8 mouse cellular contexts compared by ENCODE assay signal in the genomic region with DNA sequence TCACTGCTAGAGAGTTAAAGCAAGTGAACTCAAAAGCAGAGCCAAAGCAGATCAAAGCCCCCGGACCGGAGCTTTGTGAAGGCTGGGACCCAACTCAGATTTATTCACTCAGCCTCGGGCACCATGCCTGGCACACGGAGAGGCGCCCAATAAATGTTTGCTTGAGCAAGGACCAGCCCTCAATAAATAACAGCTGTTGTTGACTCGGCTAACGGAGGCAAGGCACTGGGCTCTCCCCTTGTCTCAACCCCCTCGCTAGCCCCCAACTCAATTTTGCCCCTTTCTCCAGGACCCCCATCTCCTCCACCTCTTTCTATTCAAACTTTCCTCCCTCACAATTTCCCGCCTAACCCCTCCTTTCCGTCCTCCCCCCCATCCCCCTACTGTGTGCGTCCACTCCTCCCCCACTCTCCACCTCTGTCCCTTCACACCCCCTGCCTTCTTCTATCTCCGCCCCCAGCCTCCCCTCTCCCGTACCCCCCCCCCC. TPM values are rescaled to one million over a fixed set of nuclear protein-coding genes. Genes with fewer than 3 reads are reported as not detected.
DNase-seq lines count a peak whose midpoint lies in the region; ATAC-seq and TF ChIP-seq lines count a peak whose summit lies in the region.

No protein-coding gene starts in this region.

- H3K4me1 ChIP-seq in forebrain, embryonic 15.5 days = peaks cover 24% of the 10 kb centered on the region
- H3K4me1 ChIP-seq in limb, embryonic 13.5 days = peaks cover 40% of the 10 kb centered on the region
- peaks cover 12% of the 10 kb centered on the region for H3K4me1 ChIP-seq in olfactory bulb, adult 2 months (ENCODE audit: control insufficient read depth, insufficient read depth, low read length)

- peak; percentile 50 for DNase-seq in left cerebral cortex, postnatal 4 days
- DNase-seq in left cerebral cortex, postnatal 25 days (ENCODE audit: low spot score in 2 of 2) = no peak
- DNase-seq in adrenal gland, adult 2 months = peak; percentile 43
- no peak for DNase-seq in urinary bladder, adult 18-20 months (ENCODE audit: low spot score in 2 of 2)
- DNase-seq in cerebellum, adult 11 months = no peak

- intact Hi-C loops in left cerebral cortex, postnatal 4 days (cut with DNase I) = no loop called here
- intact Hi-C loops in left cerebral cortex, postnatal 25 days (cut with DNase I) = loop anchor here (5.0 kb wide), 1 partner anchor 289 kb away; the partner anchor contains the start of gene Kank3

- WGBS in forebrain, embryonic 15.5 days = 3% methylated on average over 11 of the region's 13 CpGs
- 2% methylated on average over 12 of the region's 13 CpGs for WGBS in limb, embryonic 13.5 days
- WGBS in olfactory bulb, adult 2 months = 4% methylated on average over 13 of the region's 13 CpGs

- H3K4me3 ChIP-seq in forebrain, embryonic 15.5 days = peak overlapping the region; percentile 68
- H3K4me3 ChIP-seq in limb, embryonic 13.5 days = peak overlapping the region; percentile 70
- H3K4me3 ChIP-seq in olfactory bulb, adult 2 months (ENCODE audit: insufficient read depth, low read depth, low read length) = peak overlapping the region; percentile 94

- TF ChIP-seq POLR2A in olfactory bulb, adult 2 months (IDR thresholded peaks at IDR 0.05; ENCODE audit: insufficient read depth, low read depth, low read length) = no peak

- peak; percentile 42 for ATAC-seq in forebrain, embryonic 15.5 days (replicated peaks)
- ATAC-seq in limb, embryonic 13.5 days (ENCODE audit: low FRiP score, low read depth) = peak; percentile 77

- no peaks in the 10 kb centered on the region for H3K36me3 ChIP-seq in forebrain, embryonic 15.5 days
- peaks cover 7% of the 10 kb centered on the region for H3K36me3 ChIP-seq in limb, embryonic 13.5 days

- H3K9ac ChIP-seq in forebrain, embryonic 15.5 days (replicated peaks) = peak overlapping the region; percentile 76
- peak overlapping the region; percentile 72 for H3K9ac ChIP-seq in limb, embryonic 13.5 days

- H3K9me3 ChIP-seq in forebrain, embryonic 15.5 days = no peaks in the 10 kb centered on the region
- H3K9me3 ChIP-seq in limb, embryonic 13.5 days = no peaks in the 10 kb centered on the region

- H3K4me2 ChIP-seq in forebrain, embryonic 15.5 days (replicated peaks) = peak overlapping the region; percentile 61
- H3K4me2 ChIP-seq in limb, embryonic 13.5 days (replicated peaks) = peak overlapping the region; percentile 82

- H3K27ac ChIP-seq in forebrain, embryonic 15.5 days (replicated peaks) = peak overlapping the region; percentile 75
- H3K27ac ChIP-seq in limb, embryonic 13.5 days = peak overlapping the region; percentile 93
- no peak overlapping the region for H3K27ac ChIP-seq in olfactory bulb, adult 2 months (ENCODE audit: insufficient read depth, low read depth, low read length)

- no peaks in the 10 kb centered on the region for H3K27me3 ChIP-seq in forebrain, embryonic 15.5 days
- H3K27me3 ChIP-seq in limb, embryonic 13.5 days = no peaks in the 10 kb centered on the region

- TF ChIP-seq CTCF in olfactory bulb, adult 2 months (IDR thresholded peaks at IDR 0.05; ENCODE audit: insufficient read depth, low read depth, low read length) = no peak

RNA-seq across cellular contexts. Expression of gene Adamts10, which starts 0.5 kb away (rescaled TPM):
- 10 to 100 TPM; 63.9 to 64.7 TPM for total RNA-seq in left cerebral cortex, postnatal 4 days (2021)
- total RNA-seq in left cerebral cortex, postnatal 25 days (2021) = 10 to 100 TPM; 30.4 to 32.0 TPM
- total RNA-seq in adrenal gland, adult 2 months (2021) = 10 to 100 TPM; 21.2 to 22.4 TPM
- 52.5 and 58.1 TPM in 2 replicates for polyA plus RNA-seq in adrenal gland, adult 2 months (2012; rRNA removed)
- 37.8 and 40.7 TPM in 2 replicates for polyA plus RNA-seq in forebrain, embryonic 15.5 days (2015; fragmentation: Nextera tagmentation; extraction: Ambion mirVana)
- polyA plus RNA-seq in limb, embryonic 13.5 days (2015; fragmentation: Nextera tagmentation; extraction: Ambion mirVana) = 106 and 120 TPM in 2 replicates
- not detected in 2 replicates for polyA plus RNA-seq in olfactory bulb, adult 2 months (2012; ENCODE audit: insufficient read depth, insufficient read length, low replicate concordance, missing spikeins)

RNA-seq across cellular contexts. Expression of gene Myo1f, which starts 32.0 kb away (rescaled TPM):
- 1 to 10 TPM in 1 of 2 experiments, under 1 TPM in 1; 0.92 to 1.3 TPM for total RNA-seq in left cerebral cortex, postnatal 4 days (2021)
- 1 to 10 TPM; 1.6 to 2.2 TPM for total RNA-seq in left cerebral cortex, postnatal 25 days (2021)
- total RNA-seq in adrenal gland, adult 2 months (2021) = 1 to 10 TPM; 1.9 to 3.4 TPM
- polyA plus RNA-seq in adrenal gland, adult 2 months (2012; rRNA removed) = 2.5 and 2.7 TPM in 2 replicates
- 1.7 and 2.1 TPM in 2 replicates for polyA plus RNA-seq in forebrain, embryonic 15.5 days (2015; fragmentation: Nextera tagmentation; extraction: Ambion mirVana)
- 3.5 and 3.7 TPM in 2 replicates for polyA plus RNA-seq in limb, embryonic 13.5 days (2015; fragmentation: Nextera tagmentation; extraction: Ambion mirVana)
- not detected in 2 replicates for polyA plus RNA-seq in olfactory bulb, adult 2 months (2012; ENCODE audit: insufficient read depth, insufficient read length, low replicate concordance, missing spikeins)

Comparison
In these comparisons a context has a peak if more than half of its experiments do, and no peak if none do; other contexts are left out.
1. DNase-seq: peak in left cerebral cortex, postnatal 4 days (single experiment) and adrenal gland, adult 2 months (single experiment); none in left cerebral cortex, postnatal 25 days (0 of 2), urinary bladder, adult 18-20 months (0 of 2) and cerebellum, adult 11 months (single experiment).
2. Peak in every context shown above with its lines, with median percentiles within 50 percentile points of each other: H3K4me3 ChIP-seq.